Mouse (Mus musculus): ENCODE results near the gene Rom1. TPM values are rescaled to one million over a fixed set of nuclear protein-coding genes. Genes with fewer than 3 reads are reported as not detected.

The Rom1 gene
- total RNA-seq, 2 experiments from 2014 or later: 12.4 to 12.7 TPM

Small RNA genes within 50 kb of the gene (microRNA-seq; reads per million reads assigned to microRNA genes)
- 0.12 to 0.27 reads per million in 2 experiments for gene Mir5136

Other genes with a start within 250 kb of the Rom1 start
- gene Slc3a2, start 206.0 kb downstream of the Rom1 start, total RNA-seq (2021): 10 to 100 TPM; 39.8 to 50.9 TPM
- 10 to 100 TPM; 19.1 to 20.1 TPM for gene Wdr74, start 193.5 kb downstream of the Rom1 start, total RNA-seq (2021)
- gene 1700092M07Rik, start 188.6 kb downstream of the Rom1 start, total RNA-seq (2021): under 1 TPM in 1 of 2 experiments, not detected in 1; 0.95 TPM
- gene Stx5a, start 187.9 kb downstream of the Rom1 start, total RNA-seq (2021): 10 to 100 TPM; 37.4 to 40.5 TPM
- 10 to 100 TPM; 59.3 to 59.5 TPM for gene Nxf1, start 172.3 kb downstream of the Rom1 start, total RNA-seq (2021)
- gene Tmem223, start 158.4 kb downstream of the Rom1 start, total RNA-seq (2021): 100 to 1,000 TPM; 110 to 121 TPM
- 10 to 100 TPM; 15.7 to 17.9 TPM for gene Tmem179b, start 154.9 kb downstream of the Rom1 start, total RNA-seq (2021)
- 1 to 10 TPM; 7.2 to 8.9 TPM for gene Taf6l, start 142.9 kb downstream of the Rom1 start, total RNA-seq (2021)
- gene Polr2g, start 130.8 kb downstream of the Rom1 start, total RNA-seq (2021): 10 to 100 TPM; 53.9 to 63.0 TPM
- 1 to 10 TPM; 1.2 to 2.3 TPM for gene Zbtb3, start 126.8 kb downstream of the Rom1 start, total RNA-seq (2021)
- 10 to 100 TPM; 15.1 to 15.4 TPM for gene Ttc9c, start 110.0 kb downstream of the Rom1 start, total RNA-seq (2021)
- gene Hnrnpul2, start 109.3 kb downstream of the Rom1 start, total RNA-seq (2021): 10 to 100 TPM; 48.5 to 51.1 TPM
- gene AC129217.1, start 99.6 kb downstream of the Rom1 start, total RNA-seq (2021): not detected
- gene Bscl2, start 91.9 kb downstream of the Rom1 start, total RNA-seq (2021): 10 to 100 TPM; 21.3 to 28.0 TPM
- not detected for gene Gng3, start 90.2 kb downstream of the Rom1 start, total RNA-seq (2021)
- gene Lrrn4cl, start 78.6 kb downstream of the Rom1 start, total RNA-seq (2021): 1 to 10 TPM; 3.4 to 5.4 TPM
- 100 to 1,000 TPM; 109 to 116 TPM for gene Ubxn1, start 57.9 kb downstream of the Rom1 start, total RNA-seq (2021)
- gene Uqcc3, start 48.4 kb downstream of the Rom1 start, total RNA-seq (2021): 10 to 100 TPM; 53.3 to 53.8 TPM
- gene Lbhd1, start 45.6 kb downstream of the Rom1 start, total RNA-seq (2021): 1 to 10 TPM; 3.9 to 6.1 TPM
- gene Gm49403, start 45.4 kb downstream of the Rom1 start, total RNA-seq (2021): not detected
- 10 to 100 TPM; 16.0 to 16.4 TPM for gene 1810009A15Rik, start 40.5 kb downstream of the Rom1 start, total RNA-seq (2021)
- gene Gm49416, start 40.4 kb downstream of the Rom1 start, total RNA-seq (2021): 1 to 10 TPM in 1 of 2 experiments, not detected in 1; 1.2 TPM
- 10 to 100 TPM; 12.3 to 12.9 TPM for gene Ints5, start 36.4 kb downstream of the Rom1 start, total RNA-seq (2021)
- 10 to 100 TPM; 60.6 to 63.7 TPM for gene Ganab, start 31.3 kb downstream of the Rom1 start, total RNA-seq (2021)
- 10 to 100 TPM; 37.1 to 38.0 TPM for gene B3gat3, start 9.0 kb downstream of the Rom1 start, total RNA-seq (2021)
- 10 to 100 TPM; 12.5 to 16.2 TPM for gene Eml3, start 196 bp upstream of the Rom1 start, total RNA-seq (2021)
- 10 to 100 TPM; 42.1 to 44.8 TPM for gene Mta2, start 12.5 kb upstream of the Rom1 start, total RNA-seq (2021)
- 1 to 10 TPM; 7.6 TPM for gene Tut1, start 24.5 kb upstream of the Rom1 start, total RNA-seq (2021)
- 100 to 1,000 TPM; 220 to 273 TPM for gene Eef1g, start 37.7 kb upstream of the Rom1 start, total RNA-seq (2021)
- gene Ahnak, start 59.9 kb upstream of the Rom1 start, total RNA-seq (2021): 100 to 1,000 TPM; 288 to 310 TPM
- gene Scgb1a1, start 158.6 kb upstream of the Rom1 start, total RNA-seq (2021): 100 to 1,000 TPM in 1 of 2 experiments, not detected in 1; 233 TPM
- 10 to 100 TPM; 20.0 to 29.3 TPM for gene Asrgl1, start 206.3 kb upstream of the Rom1 start, total RNA-seq (2021)

Measured in heart, postnatal 14 days (tissue).